ENCODE assay signal across 20 mouse cellular contexts in genomic region chr15:7037475-7037874, GRCm38 (mm10). TPM values are rescaled to one million over a fixed set of nuclear protein-coding genes. Genes with fewer than 3 reads are reported as not detected.
DNase-seq lines count a peak whose midpoint lies in the region; TF ChIP-seq lines count a peak whose summit lies in the region.
"Had no signal": no experiment of that assay in that cellular context is flagged by ENCODE, and none has a peak within 500 bp of the region (broad histone marks: within the 10 kb centered on the region; RNA-seq: fewer than 3 reads in every experiment).

No protein-coding gene starts in this region.

- peak; percentile 36 to 57 for DNase-seq in adrenal gland, adult (ENCODE audit: inconsistent age in 2 of 2, low spot score in 1 of 2)
- no peak for DNase-seq in adrenal gland, postnatal 25 days
- peak; percentile 15 for DNase-seq in layer of hippocampus, adult 11-12 months (ENCODE audit: low spot score)
- DNase-seq in layer of hippocampus, postnatal 10 days (ENCODE audit: low spot score in 2 of 2) = no peak
- peak; percentile 27 to 38 for DNase-seq in left cerebral cortex, adult 2 months (ENCODE audit: extremely low spot score in 1 of 2, low spot score in 2 of 2)
- DNase-seq in gastrocnemius, adult 18-20 months (ENCODE audit: low spot score) = no peak
- no peak for DNase-seq in limb, embryonic 10.5 days (ENCODE audit: low spot score)
- DNase-seq: cerebellum, adult 11 months; cerebellum, postnatal 10 days; gastrocnemius, adult 2 months; heart, postnatal 14 days; kidney, adult 8-10 months; kidney, postnatal 14 days; retina, postnatal 1 day had no signal

- H3ac ChIP-seq in C2C12 (ENCODE audit: control insufficient read depth, insufficient read length, low read depth) = no peak overlapping the region

- peaks cover 19% of the 10 kb centered on the region for H3K4me1 ChIP-seq in limb, embryonic 10.5 days
- H3K4me1 ChIP-seq: hindbrain, embryonic 13.5 days; liver, embryonic 15.5 days; stomach, embryonic 15.5 days had no signal

- no peak overlapping the region for H3K27ac ChIP-seq in left cerebral cortex, adult 2 months
- H3K27ac ChIP-seq in limb, embryonic 10.5 days = no peak overlapping the region
- H3K27ac ChIP-seq: forebrain, embryonic 10.5 days; hindbrain, embryonic 13.5 days; liver, embryonic 15.5 days; stomach, embryonic 15.5 days had no signal

- H3K9me3 ChIP-seq in limb, embryonic 10.5 days (replicated peaks) = no peaks in the 10 kb centered on the region
- H3K9me3 ChIP-seq: forebrain, embryonic 10.5 days; G1E; hindbrain, embryonic 13.5 days; liver, embryonic 15.5 days; stomach, embryonic 15.5 days had no signal

- intact Hi-C loops in left cerebral cortex, adult 2 months (cut with DNase I) = loop anchor here (5.0 kb wide), 1 partner anchor 90 kb away; no protein-coding TSS in a partner anchor

- no peaks in the 10 kb centered on the region for H3K36me3 ChIP-seq in C2C12 (ENCODE audit: control insufficient read depth, insufficient read depth)
- no peaks in the 10 kb centered on the region for H3K36me3 ChIP-seq in limb, embryonic 10.5 days
- H3K36me3 ChIP-seq: forebrain, embryonic 10.5 days; G1E; hindbrain, embryonic 13.5 days; liver, embryonic 15.5 days; stomach, embryonic 15.5 days had no signal

- no peaks in the 10 kb centered on the region for H3K79me2 ChIP-seq in C2C12 (ENCODE audit: control insufficient read depth, insufficient read depth)

- no peaks in the 10 kb centered on the region for H3K27me3 ChIP-seq in C2C12 (ENCODE audit: control insufficient read depth, insufficient read depth, insufficient read length)
- H3K27me3 ChIP-seq in limb, embryonic 10.5 days (ENCODE audit: low read depth, poor library complexity, severe bottlenecking) = no peaks in the 10 kb centered on the region
- H3K27me3 ChIP-seq: hindbrain, embryonic 13.5 days; liver, embryonic 15.5 days; stomach, embryonic 15.5 days had no signal

- WGBS in limb, embryonic 10.5 days = 89% methylated on average over 8 of the region's 8 CpGs

- TF ChIP-seq CTCF in C2C12 (IDR thresholded peaks at IDR 0.05; ENCODE audit: control insufficient read depth, insufficient read depth, insufficient read length) = no peak
- TF ChIP-seq CTCF in left cerebral cortex, adult 2 months (IDR thresholded peaks at IDR 0.05) = no peak

- H3K79me3 ChIP-seq in C2C12 (ENCODE audit: low read depth) = no peaks in the 10 kb centered on the region

- H3K4me3 ChIP-seq in C2C12 (ENCODE audit: insufficient read depth, poor library complexity, severe bottlenecking) = no peak overlapping the region
- H3K4me3 ChIP-seq in left cerebral cortex, adult 2 months = no peak overlapping the region
- H3K4me3 ChIP-seq in limb, embryonic 10.5 days = no peak overlapping the region
- H3K4me3 ChIP-seq: forebrain, embryonic 10.5 days; gastrocnemius, adult 2 months; hindbrain, embryonic 13.5 days; liver, embryonic 15.5 days; stomach, embryonic 15.5 days had no signal

TF ChIP-seq in C2C12, 6 proteins besides CTCF, POLR2A, EP300 and RAD21:
- TF ChIP-seq FOSL1 (IDR thresholded peaks at IDR 0.05; ENCODE audit: insufficient read depth, low read length, poor library complexity, severe bottlenecking) (peak; percentile 11), MYOD1 (IDR thresholded peaks at IDR 0.05; ENCODE audit: control insufficient read depth, insufficient read length, low read depth) (no peak)

RNA-seq across cellular contexts. Expression of gene Lifr, which starts 52.9 kb away (rescaled TPM):
- total RNA-seq in adrenal gland, postnatal 25 days (2021) = 29.3 and 33.2 TPM in 2 replicates
- total RNA-seq in layer of hippocampus, postnatal 10 days (2021) = 10 to 100 TPM; 44.0 to 45.5 TPM
- polyA plus RNA-seq in C2C12 (2012; fragmentation: generic; extraction: Trizol) = 15.2 TPM
- 10 to 100 TPM; 47.8 to 56.1 TPM for total RNA-seq in left cerebral cortex, adult 2 months (2021)
- total RNA-seq in gastrocnemius, adult 18-20 months (2021) = 10 to 100 TPM; 47.9 to 50.9 TPM
- polyA plus RNA-seq in limb, embryonic 10.5 days (2016; fragmentation: Nextera tagmentation; extraction: Ambion mirVana) = 12.0 and 12.1 TPM in 2 replicates
- polyA plus RNA-seq: G1E had no signal

Comparison
In these comparisons a context has a peak if more than half of its experiments do, and no peak if none do; other contexts are left out.
1. DNase-seq: peak in adrenal gland, adult (2 of 2), layer of hippocampus, adult 11-12 months (single experiment) and left cerebral cortex, adult 2 months (2 of 2); none in adrenal gland, postnatal 25 days (single experiment), layer of hippocampus, postnatal 10 days (0 of 2), gastrocnemius, adult 18-20 months (single experiment) and limb, embryonic 10.5 days (single experiment).